Mouse (Mus musculus): ENCODE data around the gene Amhr2. TPM values are rescaled to one million over a fixed set of nuclear protein-coding genes. Genes with fewer than 3 reads are reported as not detected.

Amhr2 gene
- polyA plus RNA-seq (2012; rRNA removed) = 0.67 and 1.4 TPM in 2 replicates

DNA sequence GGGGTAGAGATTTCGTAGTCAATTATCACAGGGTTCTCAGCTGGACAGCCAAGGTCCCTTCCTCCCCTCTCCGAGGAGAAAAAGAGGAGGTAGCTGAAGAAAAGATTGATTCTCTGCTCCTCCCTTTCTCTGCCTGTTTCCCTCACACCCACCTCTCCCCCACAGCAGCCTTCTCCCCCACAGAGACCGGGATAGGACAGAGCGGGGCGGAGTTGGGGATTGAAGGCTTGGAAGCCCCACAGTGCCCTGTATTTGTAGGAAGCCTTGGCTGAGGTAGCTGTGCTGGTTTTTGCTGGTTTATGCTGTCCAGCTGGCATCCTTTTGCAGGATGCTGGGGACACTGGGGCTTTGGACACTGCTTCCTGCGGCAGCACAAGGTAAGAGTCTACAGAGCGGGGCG, at the start of gene Amhr2:
TSS of gene Amhr2 (plus strand) at position 222 of the 400 bp plus-strand sequence.
- WGBS = 67% methylated on average over 8 of the region's 8 CpGs
- Histone ChIP-seq H3K4me1 (ENCODE audit: control insufficient read depth, insufficient read depth, low read length) (no peaks in the 10 kb centered on the region), H3K27me3 (replicated peaks; ENCODE audit: control insufficient read depth, insufficient read depth, low read length) (no peaks in the 10 kb centered on the region), H3K4me3 (ENCODE audit: insufficient read depth, low read depth, low read length) (no peak within 1 kb of the TSS), H3K27ac (ENCODE audit: insufficient read depth, low read depth, low read length) (no peak within 1 kb of the TSS), H3K36me3 (ENCODE audit: control insufficient read depth, insufficient read depth, low read length) (no peaks in the 10 kb centered on the region)
- TF ChIP-seq CTCF (conservative IDR thresholded peaks at IDR 0.05; ENCODE audit: insufficient read depth, insufficient read length, low read depth, low read length) (no peak), POLR2A (IDR thresholded peaks at IDR 0.05; ENCODE audit: low read depth, low read length) (no peak)
- DNase-seq = no peak

DNA sequence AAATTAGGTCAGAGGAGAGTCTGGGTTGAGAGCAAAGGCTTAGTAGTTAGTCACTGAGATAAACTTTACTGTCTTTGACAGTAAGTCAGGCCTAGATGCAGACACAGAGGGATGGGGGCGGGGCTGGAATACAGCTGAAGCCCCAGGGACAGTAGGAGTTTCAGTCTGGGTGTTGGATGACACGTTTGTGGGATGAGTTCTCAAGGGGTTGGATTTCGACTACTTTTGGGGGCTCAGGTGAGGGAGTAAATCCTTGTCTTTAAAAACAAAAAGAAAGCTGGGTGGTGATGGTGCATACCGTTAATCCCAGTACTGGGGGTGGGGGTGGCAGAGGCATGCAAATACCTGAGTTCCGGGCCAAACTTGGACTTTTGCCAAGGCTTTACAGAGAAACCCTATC, 46.5 kb upstream of the Amhr2 start:
- H3K36me3 ChIP-seq (ENCODE audit: control insufficient read depth, insufficient read depth, low read length) = no peaks in the 10 kb centered on the region
- TF ChIP-seq CTCF (conservative IDR thresholded peaks at IDR 0.05; ENCODE audit: insufficient read depth, insufficient read length, low read depth, low read length) (no peak), POLR2A (IDR thresholded peaks at IDR 0.05; ENCODE audit: low read depth, low read length) (no peak)
- H3K4me1 ChIP-seq (ENCODE audit: control insufficient read depth, insufficient read depth, low read length) = peaks cover 15% of the 10 kb centered on the region
- H3K4me3 ChIP-seq (ENCODE audit: insufficient read depth, low read depth, low read length) = no peak overlapping the region
- no peaks in the 10 kb centered on the region for H3K27me3 ChIP-seq (replicated peaks; ENCODE audit: control insufficient read depth, insufficient read depth, low read length)
- 36% methylated on average over 5 of the region's 5 CpGs for WGBS
- H3K27ac ChIP-seq (ENCODE audit: insufficient read depth, low read depth, low read length) = peak overlapping the region; percentile 96
- DNase-seq = peak; percentile 33

- Histone ChIP-seq H3K36me3 (ENCODE audit: control insufficient read depth, insufficient read depth, low read length) (no peaks in the 10 kb centered on the region), H3K27me3 (replicated peaks; ENCODE audit: control insufficient read depth, insufficient read depth, low read length) (no peaks in the 10 kb centered on the region), H3K4me3 (ENCODE audit: insufficient read depth, low read depth, low read length) (peak overlapping the region; percentile 53), H3K4me1 (ENCODE audit: control insufficient read depth, insufficient read depth, low read length) (peaks cover 10% of the 10 kb centered on the region), H3K27ac (ENCODE audit: insufficient read depth, low read depth, low read length) (peak overlapping the region; percentile 96)
- DNase-seq = peak; percentile 98
- 2% methylated on average over 34 of the region's 34 CpGs for WGBS
- TF ChIP-seq POLR2A (IDR thresholded peaks at IDR 0.05; ENCODE audit: low read depth, low read length) = peak; percentile 74
- no peak for TF ChIP-seq CTCF (conservative IDR thresholded peaks at IDR 0.05; ENCODE audit: insufficient read depth, insufficient read length, low read depth, low read length)
These were observed 45.6 kb upstream of the Amhr2 start for GRCm38 (mm10) chr15:102399229-102400221.

DNA sequence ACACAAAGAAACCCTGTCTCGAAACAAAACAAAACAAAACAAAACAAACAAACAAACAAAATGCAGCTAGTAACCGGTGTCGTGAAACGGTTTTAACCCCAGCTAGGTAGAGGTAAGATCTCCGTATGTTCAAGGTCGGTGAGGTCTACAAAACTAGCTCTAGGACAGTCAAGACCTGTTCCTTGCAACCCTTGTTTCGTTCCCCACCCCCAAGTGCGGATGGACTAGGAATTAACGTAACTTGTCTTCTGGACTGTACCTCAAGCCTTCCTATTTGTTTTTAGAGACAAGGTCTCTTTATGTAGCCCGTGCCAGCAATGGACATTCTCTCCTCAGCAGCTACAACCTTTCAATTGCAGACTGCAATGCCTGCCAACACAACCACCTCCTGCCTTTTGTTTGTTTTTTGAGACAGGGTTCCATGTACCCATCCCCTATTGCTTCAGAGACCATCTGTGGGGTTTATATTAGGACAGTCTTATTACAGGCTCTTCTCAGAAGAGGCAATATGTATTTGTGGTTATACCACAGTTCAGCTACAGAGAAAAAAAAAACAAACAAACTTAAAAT, 44.6 kb upstream of the Amhr2 start:
- no peaks in the 10 kb centered on the region for H3K27me3 ChIP-seq (replicated peaks; ENCODE audit: control insufficient read depth, insufficient read depth, low read length)
- no peak overlapping the region for H3K4me3 ChIP-seq (ENCODE audit: insufficient read depth, low read depth, low read length)
- no peak for TF ChIP-seq CTCF (conservative IDR thresholded peaks at IDR 0.05; ENCODE audit: insufficient read depth, insufficient read length, low read depth, low read length)
- no peak for TF ChIP-seq POLR2A (IDR thresholded peaks at IDR 0.05; ENCODE audit: low read depth, low read length)
- no peak for DNase-seq
- WGBS = 87% methylated on average over 10 of the region's 10 CpGs
- H3K27ac ChIP-seq (ENCODE audit: insufficient read depth, low read depth, low read length) = peak overlapping the region; percentile 96
- H3K36me3 ChIP-seq (ENCODE audit: control insufficient read depth, insufficient read depth, low read length) = no peaks in the 10 kb centered on the region
- peaks cover 7% of the 10 kb centered on the region; the same call in 1 of the 2 replicates for H3K4me1 ChIP-seq (ENCODE audit: control insufficient read depth, insufficient read depth, low read length)

- WGBS = 95% methylated on average over 2 of the region's 2 CpGs
- Histone ChIP-seq H3K27me3 (replicated peaks; ENCODE audit: control insufficient read depth, insufficient read depth, low read length) (no peaks in the 10 kb centered on the region), H3K36me3 (ENCODE audit: control insufficient read depth, insufficient read depth, low read length) (no peaks in the 10 kb centered on the region), H3K27ac (ENCODE audit: insufficient read depth, low read depth, low read length) (no peak overlapping the region), H3K4me1 (ENCODE audit: control insufficient read depth, insufficient read depth, low read length) (peaks cover 7% of the 10 kb centered on the region; the same call in 1 of the 2 replicates), H3K4me3 (ENCODE audit: insufficient read depth, low read depth, low read length) (no peak overlapping the region)
- no peak for DNase-seq
- TF ChIP-seq POLR2A (IDR thresholded peaks at IDR 0.05; ENCODE audit: low read depth, low read length) (no peak), CTCF (conservative IDR thresholded peaks at IDR 0.05; ENCODE audit: insufficient read depth, insufficient read length, low read depth, low read length) (no peak)
These were observed 43.9 kb upstream of the Amhr2 start for GRCm38 (mm10) chr15:102401278-102401677.

DNA sequence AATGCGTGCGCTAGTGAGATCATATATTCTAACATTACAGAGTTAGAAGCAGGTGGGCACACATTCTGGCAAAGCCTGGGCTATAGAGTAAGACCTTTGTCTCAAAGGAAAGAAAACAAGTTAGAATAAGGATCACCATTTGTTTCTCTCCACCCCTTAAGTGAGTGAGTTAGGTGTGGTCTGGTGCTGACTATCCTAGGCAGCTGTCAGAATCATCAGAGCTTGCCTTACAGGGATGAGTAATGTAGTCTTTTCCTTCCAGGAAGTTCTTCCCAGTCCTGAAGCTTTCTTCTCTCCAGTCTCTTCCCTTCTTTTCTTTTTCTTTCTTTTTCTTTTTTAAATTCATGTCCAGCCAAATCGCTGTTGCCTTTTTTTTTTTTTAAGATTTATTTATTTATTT, 43.0 kb upstream of the Amhr2 start:
- no peaks in the 10 kb centered on the region for H3K27me3 ChIP-seq (replicated peaks; ENCODE audit: control insufficient read depth, insufficient read depth, low read length)
- peaks cover 7% of the 10 kb centered on the region; the same call in 1 of the 2 replicates for H3K4me1 ChIP-seq (ENCODE audit: control insufficient read depth, insufficient read depth, low read length)
- H3K27ac ChIP-seq (ENCODE audit: insufficient read depth, low read depth, low read length) = no peak overlapping the region
- TF ChIP-seq CTCF (conservative IDR thresholded peaks at IDR 0.05; ENCODE audit: insufficient read depth, insufficient read length, low read depth, low read length) (no peak), POLR2A (IDR thresholded peaks at IDR 0.05; ENCODE audit: low read depth, low read length) (no peak)
- no peaks in the 10 kb centered on the region for H3K36me3 ChIP-seq (ENCODE audit: control insufficient read depth, insufficient read depth, low read length)
- H3K4me3 ChIP-seq (ENCODE audit: insufficient read depth, low read depth, low read length) = no peak overlapping the region
- DNase-seq = no peak
- WGBS = 97% methylated on average over 3 of the region's 3 CpGs

All from kidney, adult 2 months (tissue).